Mouse (Mus musculus) MEL (cell line): ENCODE data around the gene 1700011L22Rik. TPM values are rescaled to one million over a fixed set of nuclear protein-coding genes. Genes with fewer than 3 reads are reported as not detected.

Source experiments
- DNase-seq: peaks from one replicate; pipeline ENCODE4 v3.0.0; 2011; ENCODE audit warnings: low read depth, low spot score
- H3K27ac ChIP-seq: 2 replicates; pipeline ENCODE4 v1.5.1; 2012; ENCODE audit warnings: low read depth, mild to moderate bottlenecking, control low read depth, low read length, moderate library complexity; ENCODE audit not compliant: control insufficient read depth
- H3K27me3 ChIP-seq, 2 experiments: fragments of 150-350 bp in 1 of 2; sonication (generic) in 1 of 2; 2 replicates each; pipeline ENCODE4 v1.6.1; 2012; ENCODE audit warnings: low read length in 2 of 2, mild to moderate bottlenecking in 2 of 2, improper control_type of control experiment in 1 of 2, moderate library complexity in 1 of 2; ENCODE audit not compliant: insufficient read depth in 2 of 2, control insufficient read depth in 1 of 2
- H3K36me3 ChIP-seq, 2 experiments: 2 replicates each; pipeline ENCODE4 v1.6.1; 2012 to 2014; ENCODE audit warnings: low read length in 2 of 2, improper control_type of control experiment in 1 of 2, inconsistent platforms in 1 of 2, mild to moderate bottlenecking in 1 of 2; ENCODE audit not compliant: insufficient read depth in 2 of 2, control insufficient read depth in 1 of 2
- H3K4me1 ChIP-seq, 2 experiments: fragments of 150-350 bp in 1 of 2; sonication (generic) in 1 of 2; 2 replicates each; pipeline ENCODE4 v1.6.1; 2012; ENCODE audit warnings: low read length in 2 of 2, improper control_type of control experiment in 1 of 2, mild to moderate bottlenecking in 1 of 2; ENCODE audit not compliant: insufficient read depth in 2 of 2, control insufficient read depth in 1 of 2
- H3K4me3 ChIP-seq, 2 experiments: fragments of 150-350 bp in 1 of 2; sonication (generic) in 1 of 2; 2 replicates each; pipeline ENCODE4 v1.5.1; 2012; ENCODE audit warnings: low read depth in 2 of 2, low read length in 2 of 2, mild to moderate bottlenecking in 2 of 2, moderate library complexity in 2 of 2, control low read depth in 1 of 2, improper control_type of control experiment in 1 of 2; ENCODE audit not compliant: control insufficient read depth in 1 of 2, insufficient read depth in 1 of 2
- H3K79me2 ChIP-seq: 2 replicates; pipeline ENCODE4 v1.6.1; 2012; ENCODE audit warnings: mild to moderate bottlenecking, low read length, moderate library complexity; ENCODE audit not compliant: control insufficient read depth, poor library complexity, insufficient read depth
- H3K9ac ChIP-seq: 2 replicates; pipeline ENCODE4 v1.6.1; 2012; ENCODE audit warnings: low read depth, mild to moderate bottlenecking, control low read depth, low read length, moderate library complexity; ENCODE audit not compliant: control insufficient read depth, poor library complexity, severe bottlenecking
- H3K9me3 ChIP-seq: fragments of 150-350 bp; sonication (generic); replicated peaks from 2 replicates; pipeline ENCODE4 v1.6.1; 2012; ENCODE audit warnings: mild to moderate bottlenecking, low read length, improper control_type of control experiment, moderate library complexity; ENCODE audit not compliant: insufficient read depth
- BHLHE40 ChIP-seq: IDR thresholded peaks from 2 replicates; pipeline ENCODE4 v1.6.1; 2012; ENCODE audit warnings: low read depth, mild to moderate bottlenecking, inconsistent platforms, low read length, improper control_type of control experiment, borderline replicate concordance
- CTCF ChIP-seq, 3 experiments: IDR thresholded peaks in 2 of 3; conservative IDR thresholded peaks in 1 of 3; 2 replicates each; pipeline ENCODE4 v1.5.1; 2011 to 2012; ENCODE audit warnings: low read length in 3 of 3, low read depth in 2 of 3, mild to moderate bottlenecking in 2 of 3, improper control_type of control experiment in 1 of 3, inconsistent platforms in 1 of 3, mixed read lengths in 1 of 3, moderate library complexity in 1 of 3; ENCODE audit not compliant: control insufficient read depth in 1 of 3, insufficient read depth in 1 of 3, poor library complexity in 1 of 3, severe bottlenecking in 1 of 3
- EP300 ChIP-seq, 2 experiments: IDR thresholded peaks; 2 replicates each; pipeline ENCODE4 v1.6.1; 2011; ENCODE audit warnings: improper control_type of control experiment in 2 of 2, low read length in 2 of 2, low read depth in 1 of 2, mild to moderate bottlenecking in 1 of 2
- ETS1 ChIP-seq: IDR thresholded peaks from 2 replicates; pipeline ENCODE4 v1.6.1; 2012; ENCODE audit warnings: low read depth, mild to moderate bottlenecking, inconsistent platforms, low read length, improper control_type of control experiment, moderate library complexity
- GABPA ChIP-seq: IDR thresholded peaks from 2 replicates; pipeline ENCODE4 v1.6.1; 2012; ENCODE audit warnings: low read depth, mild to moderate bottlenecking, inconsistent platforms, low read length, improper control_type of control experiment, moderate library complexity
- GATA1 ChIP-seq: IDR thresholded peaks from 2 replicates; pipeline ENCODE4 v1.6.1; 2011; ENCODE audit warnings: low read depth, low read length, improper control_type of control experiment
- KAT2A ChIP-seq: conservative IDR thresholded peaks from 2 replicates; pipeline ENCODE4 v1.6.1; 2012; ENCODE audit warnings: low read depth, low read length, improper control_type of control experiment, inconsistent platforms
- MAFK ChIP-seq: IDR thresholded peaks from 2 replicates; pipeline ENCODE4 v1.6.1; 2011; ENCODE audit warnings: low read depth, mild to moderate bottlenecking, low read length, improper control_type of control experiment, borderline replicate concordance
- MAX ChIP-seq: IDR thresholded peaks from 2 replicates; pipeline ENCODE4 v1.6.1; 2011; ENCODE audit warnings: low read length, improper control_type of control experiment
- MXI1 ChIP-seq: IDR thresholded peaks from 2 replicates; pipeline ENCODE4 v1.6.1; 2011; ENCODE audit warnings: mild to moderate bottlenecking, low read depth, low read length, improper control_type of control experiment
- NELFE ChIP-seq: IDR thresholded peaks from 2 replicates; pipeline ENCODE4 v1.6.1; 2011; ENCODE audit warnings: low read depth, low read length, improper control_type of control experiment
- POLR2A ChIP-seq, 2 experiments: IDR thresholded peaks; 2 replicates each; pipeline ENCODE4 v1.6.1; 2011 to 2012; ENCODE audit warnings: low read length in 2 of 2, mild to moderate bottlenecking in 2 of 2, control low read depth in 1 of 2, improper control_type of control experiment in 1 of 2, low read depth in 1 of 2, moderate library complexity in 1 of 2; ENCODE audit not compliant: control insufficient read depth in 1 of 2, insufficient read depth in 1 of 2, poor library complexity in 1 of 2
- POLR2AphosphoS2 ChIP-seq: IDR thresholded peaks from 2 replicates; pipeline ENCODE4 v1.6.1; 2011; ENCODE audit warnings: low read length, improper control_type of control experiment
- POLR2AphosphoS5 ChIP-seq: IDR thresholded peaks from 2 replicates; pipeline ENCODE4 v1.6.1; 2012; ENCODE audit warnings: low read depth, borderline replicate concordance, mild to moderate bottlenecking, inconsistent platforms, low read length, moderate library complexity, mixed read lengths
- RAD21 ChIP-seq: IDR thresholded peaks from 2 replicates; pipeline ENCODE4 v1.6.1; 2011; ENCODE audit warnings: mild to moderate bottlenecking, low read depth, low read length, improper control_type of control experiment
- RCOR1 ChIP-seq: IDR thresholded peaks from 2 replicates; pipeline ENCODE4 v1.6.1; 2012; ENCODE audit warnings: low read depth, mild to moderate bottlenecking, inconsistent platforms, low read length, improper control_type of control experiment
- SIN3A ChIP-seq: IDR thresholded peaks from 2 replicates; pipeline ENCODE4 v1.6.1; 2012; ENCODE audit warnings: low read length, improper control_type of control experiment, inconsistent platforms
- TAL1 ChIP-seq: IDR thresholded peaks from 2 replicates; pipeline ENCODE4 v1.6.1; 2012; ENCODE audit warnings: mild to moderate bottlenecking, inconsistent platforms, low read length, moderate library complexity, mixed read lengths
- UBTF ChIP-seq: IDR thresholded peaks from 2 replicates; pipeline ENCODE4 v1.6.1; 2012; ENCODE audit warnings: low read depth, mild to moderate bottlenecking, inconsistent platforms, low read length, improper control_type of control experiment, moderate library complexity, borderline replicate concordance; ENCODE audit not compliant: insufficient read depth
- USF2 ChIP-seq, 2 experiments: IDR thresholded peaks; 2 replicates each; pipeline ENCODE4 v1.6.1; 2011 to 2012; ENCODE audit warnings: improper control_type of control experiment in 2 of 2, low read length in 2 of 2, borderline replicate concordance in 1 of 2, inconsistent platforms in 1 of 2, low read depth in 1 of 2, mild to moderate bottlenecking in 1 of 2; ENCODE audit not compliant: insufficient read depth in 1 of 2
- ZC3H11A ChIP-seq: IDR thresholded peaks from 2 replicates; pipeline ENCODE4 v1.6.1; 2012; ENCODE audit warnings: low read depth, mild to moderate bottlenecking, inconsistent platforms, low read length, improper control_type of control experiment
- ZMIZ1 ChIP-seq: IDR thresholded peaks from 2 replicates; pipeline ENCODE4 v1.6.1; 2012; ENCODE audit warnings: low read depth, mild to moderate bottlenecking, inconsistent platforms, low read length, improper control_type of control experiment, moderate library complexity
- polyA plus RNA-seq, 2 experiments: library from polyadenylated mRNA; stranded (reverse) in 1 of 2; unstranded in 1 of 2; fragments of >175 nt in 1 of 2; fragments of >200 nt in 1 of 2; gene quantifications; 2 replicates each; pipeline versions ENCODE4 v1.2.1 to v1.2.4; 2012; ENCODE audit warnings: low replicate concordance in 2 of 2, low read depth in 1 of 2; ENCODE audit not compliant: insufficient read length in 2 of 2, insufficient read depth in 1 of 2, missing spikeins in 1 of 2
- total RNA-seq: library from RNA; depleted of rRNA; stranded (reverse); fragments of 300-350 nt; gene quantifications from 2 replicates; pipeline ENCODE4 v1.2.3, GENCODE M21; 2012

The 1700011L22Rik gene
- total and polyA plus RNA-seq, 3 experiments: not detected

- Histone ChIP-seq H3K9me3 (no peaks in the 10 kb centered on the region), H3K4me1 (no peaks in the 10 kb centered on the region), H3K27ac (no peak overlapping the region), H3K9ac (no peak overlapping the region), H3K27me3 (no peaks in the 10 kb centered on the region), H3K36me3 (no peaks in the 10 kb centered on the region), H3K79me2 (no peaks in the 10 kb centered on the region), H3K4me3 (no peak overlapping the region)
- no peak for DNase-seq
- TF ChIP-seq POLR2AphosphoS5: no peak
- TF ChIP-seq MAFK: no peak
- TF ChIP-seq POLR2AphosphoS2: no peak
- no peak for TF ChIP-seq USF2 (IDR thresholded peaks at IDR 0.05; ENCODE audit: borderline replicate concordance in 1 of 2, insufficient read depth in 1 of 2, low read depth in 1 of 2, low read length in 2 of 2)
- TF ChIP-seq SIN3A: no peak
- no peak for TF ChIP-seq GABPA
- TF ChIP-seq MXI1: no peak
- TF ChIP-seq MAX: no peak
- no peak for TF ChIP-seq UBTF
- no peak for TF ChIP-seq NELFE
- TF ChIP-seq KAT2A: no peak
Observed at GRCm38 (mm10) chr8:79196481-79196880, 51.9 kb downstream of the 1700011L22Rik start.

- no peak for DNase-seq
- H3K27me3 ChIP-seq: no peaks in the 10 kb centered on the region
- no peak overlapping the region for H3K9ac ChIP-seq
- H3K79me2 ChIP-seq: no peaks in the 10 kb centered on the region
- H3K27ac ChIP-seq: no peak overlapping the region
- TF ChIP-seq RAD21 (no peak), TAL1 (no peak), ZC3H11A (no peak), EP300 (IDR thresholded peaks at IDR 0.05; ENCODE audit: low read depth in 1 of 2, low read length in 2 of 2) (no peak), GATA1 (no peak)
- H3K4me1 ChIP-seq: no peaks in the 10 kb centered on the region
- no peak overlapping the region for H3K4me3 ChIP-seq
- H3K9me3 ChIP-seq: no peaks in the 10 kb centered on the region
- H3K36me3 ChIP-seq: no peaks in the 10 kb centered on the region
Observed at GRCm38 (mm10) chr8:79190071-79190470, 58.3 kb downstream of the 1700011L22Rik start.

GRCm38 (mm10) chr8:79185488-79185887 is 62.9 kb downstream of the 1700011L22Rik start:
- Histone ChIP-seq H3K36me3 (no peaks in the 10 kb centered on the region), H3K79me2 (no peaks in the 10 kb centered on the region)
- no peak for DNase-seq

More at GRCm38 (mm10) chr8:79185488-79185887, 62.9 kb downstream of the 1700011L22Rik start:
- Histone ChIP-seq H3K27ac (no peak overlapping the region), H3K9me3 (no peaks in the 10 kb centered on the region), H3K4me1 (no peaks in the 10 kb centered on the region), H3K27me3 (no peaks in the 10 kb centered on the region), H3K4me3 (no peak overlapping the region), H3K9ac (no peak overlapping the region)
- no peak for TF ChIP-seq POLR2A (IDR thresholded peaks at IDR 0.05; ENCODE audit: control insufficient read depth in 1 of 2, insufficient read depth in 1 of 2, low read depth in 1 of 2, low read length in 2 of 2, poor library complexity in 1 of 2)
- no peak for TF ChIP-seq RCOR1
- no peak for TF ChIP-seq SIN3A
- no peak for TF ChIP-seq BHLHE40
- no peak for TF ChIP-seq CTCF (IDR thresholded peaks at IDR 0.05 in 2 of 3, conservative IDR thresholded peaks at IDR 0.05 in 1 of 3; ENCODE audit: control insufficient read depth in 1 of 3, insufficient read depth in 1 of 3, low read depth in 2 of 3, low read length in 3 of 3, poor library complexity in 1 of 3, severe bottlenecking in 1 of 3)
- no peak for TF ChIP-seq ZMIZ1
- no peak for TF ChIP-seq ETS1
- no peak for TF ChIP-seq NELFE
- no peak for TF ChIP-seq UBTF
- TF ChIP-seq GABPA: no peak
- TF ChIP-seq ZC3H11A: no peak
- no peak for TF ChIP-seq EP300 (IDR thresholded peaks at IDR 0.05; ENCODE audit: low read depth in 1 of 2, low read length in 2 of 2)
